Mouse (Mus musculus) erythroid progenitor cell, adult 5-6 weeks (primary cell): ENCODE measurements around the gene Kcne1l. TPM values are rescaled to one million over a fixed set of nuclear protein-coding genes. Genes with fewer than 3 reads are reported as not detected.

ENCODE experiments used
- ATAC-seq: replicated peaks from 2 replicates; pipeline ENCODE4 v1.8.0; 2016; ENCODE audit warnings: moderate number of reproducible peaks, mild to moderate bottlenecking, moderate TSS enrichment, inconsistent platforms; ENCODE audit not compliant: poor library complexity, low FRiP score, severe bottlenecking
- total RNA-seq, 2 experiments: library from RNA; stranded (forward) in 1 of 2; stranded (reverse) in 1 of 2; fragments of 150-400 nt in 1 of 2; fragments of 186-747, 209-891 nt in 1 of 2; gene quantifications; 2 replicates each; pipeline versions ENCODE4 v1.2.3 to v1.2.4; 2015 to 2017; ENCODE audit warnings: low replicate concordance in 2 of 2

The Kcne1l gene
- not detected in 2 replicates for total RNA-seq (2015; ENCODE audit: low replicate concordance)
- total RNA-seq (2017; ENCODE audit: low replicate concordance) = not detected in 2 replicates

- ATAC-seq = no peak
Observed at GRCm38 (mm10) chrX:142305869-142306581, at the start of gene Kcne1l. Gene Kcne1l (minus strand): TSS chrX:142306294.

- no peak for ATAC-seq
Observed at GRCm38 (mm10) chrX:142336207-142336606, 30.1 kb upstream of the Kcne1l start.

GRCm38 (mm10) chrX:142335502-142335901 lies 29.4 kb upstream of the Kcne1l start:
- no peak for ATAC-seq

- no peak for ATAC-seq
Observed at GRCm38 (mm10) chrX:142325760-142326159, 19.7 kb upstream of the Kcne1l start.

- ATAC-seq = no peak
Observed at GRCm38 (mm10) chrX:142316106-142316505, 10.0 kb upstream of the Kcne1l start.

GRCm38 (mm10) chrX:142315270-142315669 lies 9.2 kb upstream of the Kcne1l start:
- no peak for ATAC-seq

GRCm38 (mm10) chrX:142314307-142315024 lies 8.4 kb upstream of the Kcne1l start:
- ATAC-seq = no peak

- ATAC-seq = no peak
Observed at GRCm38 (mm10) chrX:142310431-142310830, 4.3 kb upstream of the Kcne1l start.

GRCm38 (mm10) chrX:142305010-142305868 lies 855 bp downstream of the Kcne1l start:
- no peak for ATAC-seq

- no peak for ATAC-seq
Observed at GRCm38 (mm10) chrX:142304592-142304991, 1.5 kb downstream of the Kcne1l start.

GRCm38 (mm10) chrX:142303456-142303855 lies 2.6 kb downstream of the Kcne1l start:
- ATAC-seq = no peak

- no peak for ATAC-seq
Observed at GRCm38 (mm10) chrX:142285905-142286304, 20.2 kb downstream of the Kcne1l start.

- no peak for ATAC-seq
Observed at GRCm38 (mm10) chrX:142276573-142276972, 29.5 kb downstream of the Kcne1l start.

- ATAC-seq = no peak
Observed at GRCm38 (mm10) chrX:142276031-142276430, 30.1 kb downstream of the Kcne1l start.

Other genes with a start within 250 kb of the Kcne1l start
- not detected in 2 replicates for gene Gucy2f, start 109.4 kb downstream of the Kcne1l start, total RNA-seq (2015; ENCODE audit: low replicate concordance)
- not detected in 2 replicates for gene Gucy2f, start 109.4 kb downstream of the Kcne1l start, total RNA-seq (2017; ENCODE audit: low replicate concordance)
- gene Nxt2, start 79.5 kb downstream of the Kcne1l start, total RNA-seq (2015; ENCODE audit: low replicate concordance) = 8.6 and 13.0 TPM in 2 replicates
- 5.6 and 7.9 TPM in 2 replicates for gene Nxt2, start 79.5 kb downstream of the Kcne1l start, total RNA-seq (2017; ENCODE audit: low replicate concordance)
- gene Acsl4, start 84.2 kb upstream of the Kcne1l start, total RNA-seq (2015; ENCODE audit: low replicate concordance) = 22.7 and 33.5 TPM in 2 replicates
- 22.7 and 27.5 TPM in 2 replicates for gene Acsl4, start 84.2 kb upstream of the Kcne1l start, total RNA-seq (2017; ENCODE audit: low replicate concordance)